Mouse (Mus musculus): ENCODE results near the gene Relt. TPM values are rescaled to one million over a fixed set of nuclear protein-coding genes. Genes with fewer than 3 reads are reported as not detected.
A peak's percentile ranks its signal among the peaks of the same experiment; 100 is the strongest.

Relt gene
- polyA plus RNA-seq, 1 experiment from 2014 or later = 1.8 TPM

- no peak for DNase-seq (ENCODE audit: low spot score)
- ATAC-seq (replicated peaks; ENCODE audit: insufficient number of reproducible peaks, low FRiP score, low TSS enrichment, low read depth) = no peak
- no peak overlapping the region for H3K4me3 ChIP-seq (ENCODE audit: low read depth, low read length)
- H3K27me3 ChIP-seq (ENCODE audit: control insufficient read depth, insufficient read depth, low read length) = no peaks in the 10 kb centered on the region
- 88% methylated on average over 7 of the region's 7 CpGs for WGBS
- no peaks in the 10 kb centered on the region for H3K9me3 ChIP-seq (replicated peaks; ENCODE audit: control insufficient read depth, low read length)
- H3K36me3 ChIP-seq (replicated peaks; ENCODE audit: control insufficient read depth, insufficient read depth, low read depth, low read length) = no peaks in the 10 kb centered on the region; the same call in 1 of the 2 replicates
- H3K4me2 ChIP-seq (ENCODE audit: low read depth, low read length) = no peak overlapping the region
- H3K9ac ChIP-seq (replicated peaks; ENCODE audit: low read length) = no peak overlapping the region
- H3K27ac ChIP-seq (replicated peaks; ENCODE audit: low read depth, low read length) = no peak overlapping the region
- H3K4me1 ChIP-seq (ENCODE audit: control insufficient read depth, insufficient read depth, low read length) = no peaks in the 10 kb centered on the region
Measured at GRCm38 (mm10) chr7:100835168-100835567, 28.1 kb downstream of the Relt start.

- H3K4me1 ChIP-seq (ENCODE audit: control insufficient read depth, insufficient read depth, low read length) = no peaks in the 10 kb centered on the region
- H3K36me3 ChIP-seq (replicated peaks; ENCODE audit: control insufficient read depth, insufficient read depth, low read depth, low read length) = no peaks in the 10 kb centered on the region; the same call in 1 of the 2 replicates
- WGBS = 96% methylated on average over 1 of the region's 1 CpGs
- ATAC-seq (replicated peaks; ENCODE audit: insufficient number of reproducible peaks, low FRiP score, low TSS enrichment, low read depth) = no peak
- no peaks in the 10 kb centered on the region for H3K27me3 ChIP-seq (ENCODE audit: control insufficient read depth, insufficient read depth, low read length)
- DNase-seq (ENCODE audit: low spot score) = no peak
- H3K4me3 ChIP-seq (ENCODE audit: low read depth, low read length) = no peak overlapping the region
- H3K4me2 ChIP-seq (ENCODE audit: low read depth, low read length) = no peak overlapping the region
- no peaks in the 10 kb centered on the region for H3K9me3 ChIP-seq (replicated peaks; ENCODE audit: control insufficient read depth, low read length)
- no peak overlapping the region for H3K27ac ChIP-seq (replicated peaks; ENCODE audit: low read depth, low read length)
- no peak overlapping the region for H3K9ac ChIP-seq (replicated peaks; ENCODE audit: low read length)
Measured at GRCm38 (mm10) chr7:100833859-100834258, 29.4 kb downstream of the Relt start.

- Histone ChIP-seq H3K27ac (replicated peaks; ENCODE audit: low read depth, low read length) (no peak overlapping the region), H3K27me3 (ENCODE audit: control insufficient read depth, insufficient read depth, low read length) (no peaks in the 10 kb centered on the region), H3K4me3 (ENCODE audit: low read depth, low read length) (no peak overlapping the region), H3K36me3 (replicated peaks; ENCODE audit: control insufficient read depth, insufficient read depth, low read depth, low read length) (no peaks in the 10 kb centered on the region), H3K9me3 (replicated peaks; ENCODE audit: control insufficient read depth, low read length) (no peaks in the 10 kb centered on the region), H3K4me2 (ENCODE audit: low read depth, low read length) (no peak overlapping the region), H3K4me1 (ENCODE audit: control insufficient read depth, insufficient read depth, low read length) (no peaks in the 10 kb centered on the region), H3K9ac (replicated peaks; ENCODE audit: low read length) (no peak overlapping the region)
- 92% methylated on average over 2 of the region's 2 CpGs for WGBS
- DNase-seq (ENCODE audit: low spot score) (no peak), ATAC-seq (replicated peaks; ENCODE audit: insufficient number of reproducible peaks, low FRiP score, low TSS enrichment, low read depth) (no peak)
Measured at GRCm38 (mm10) chr7:100828549-100828948, 34.7 kb downstream of the Relt start.

- Histone ChIP-seq H3K27ac (replicated peaks; ENCODE audit: low read depth, low read length) (no peak overlapping the region), H3K9ac (replicated peaks; ENCODE audit: low read length) (no peak overlapping the region), H3K27me3 (ENCODE audit: control insufficient read depth, insufficient read depth, low read length) (no peaks in the 10 kb centered on the region), H3K4me1 (ENCODE audit: control insufficient read depth, insufficient read depth, low read length) (no peaks in the 10 kb centered on the region), H3K4me3 (ENCODE audit: low read depth, low read length) (no peak overlapping the region), H3K9me3 (replicated peaks; ENCODE audit: control insufficient read depth, low read length) (no peaks in the 10 kb centered on the region), H3K36me3 (replicated peaks; ENCODE audit: control insufficient read depth, insufficient read depth, low read depth, low read length) (no peaks in the 10 kb centered on the region), H3K4me2 (ENCODE audit: low read depth, low read length) (no peak overlapping the region)
- DNase-seq (ENCODE audit: low spot score) (no peak), ATAC-seq (replicated peaks; ENCODE audit: insufficient number of reproducible peaks, low FRiP score, low TSS enrichment, low read depth) (no peak)
- WGBS = 97% methylated on average over 3 of the region's 3 CpGs
Measured at GRCm38 (mm10) chr7:100824661-100825060, 38.6 kb downstream of the Relt start.

GRCm38 (mm10) chr7:100818401-100819064 is 44.7 kb downstream of the Relt start:
- no peak overlapping the region for H3K9ac ChIP-seq (replicated peaks; ENCODE audit: low read length)
- H3K36me3 ChIP-seq (replicated peaks; ENCODE audit: control insufficient read depth, insufficient read depth, low read depth, low read length) = no peaks in the 10 kb centered on the region
- H3K4me3 ChIP-seq (ENCODE audit: low read depth, low read length) = no peak overlapping the region
- H3K9me3 ChIP-seq (replicated peaks; ENCODE audit: control insufficient read depth, low read length) = no peaks in the 10 kb centered on the region
- H3K4me2 ChIP-seq (ENCODE audit: low read depth, low read length) = no peak overlapping the region
- no peaks in the 10 kb centered on the region for H3K4me1 ChIP-seq (ENCODE audit: control insufficient read depth, insufficient read depth, low read length)
- DNase-seq (ENCODE audit: low spot score) (no peak), ATAC-seq (replicated peaks; ENCODE audit: insufficient number of reproducible peaks, low FRiP score, low TSS enrichment, low read depth) (no peak)
- no peaks in the 10 kb centered on the region for H3K27me3 ChIP-seq (ENCODE audit: control insufficient read depth, insufficient read depth, low read length)
- WGBS = 83% methylated on average over 4 of the region's 4 CpGs
- H3K27ac ChIP-seq (replicated peaks; ENCODE audit: low read depth, low read length) = no peak overlapping the region

GRCm38 (mm10) chr7:100817442-100817760 is 45.8 kb downstream of the Relt start:
- Histone ChIP-seq H3K4me1 (ENCODE audit: control insufficient read depth, insufficient read depth, low read length) (no peaks in the 10 kb centered on the region), H3K27me3 (ENCODE audit: control insufficient read depth, insufficient read depth, low read length) (no peaks in the 10 kb centered on the region), H3K9ac (replicated peaks; ENCODE audit: low read length) (no peak overlapping the region), H3K4me2 (ENCODE audit: low read depth, low read length) (no peak overlapping the region), H3K9me3 (replicated peaks; ENCODE audit: control insufficient read depth, low read length) (no peaks in the 10 kb centered on the region), H3K27ac (replicated peaks; ENCODE audit: low read depth, low read length) (no peak overlapping the region), H3K36me3 (replicated peaks; ENCODE audit: control insufficient read depth, insufficient read depth, low read depth, low read length) (no peaks in the 10 kb centered on the region), H3K4me3 (ENCODE audit: low read depth, low read length) (no peak overlapping the region)
- ATAC-seq (replicated peaks; ENCODE audit: insufficient number of reproducible peaks, low FRiP score, low TSS enrichment, low read depth) (no peak), DNase-seq (ENCODE audit: low spot score) (no peak)
- 72% methylated on average over 2 of the region's 2 CpGs for WGBS

GRCm38 (mm10) chr7:100816759-100817441 is 46.3 kb downstream of the Relt start:
- no peak overlapping the region for H3K4me2 ChIP-seq (ENCODE audit: low read depth, low read length)
- H3K4me3 ChIP-seq (ENCODE audit: low read depth, low read length) = no peak overlapping the region
- no peaks in the 10 kb centered on the region for H3K9me3 ChIP-seq (replicated peaks; ENCODE audit: control insufficient read depth, low read length)
- no peak overlapping the region for H3K27ac ChIP-seq (replicated peaks; ENCODE audit: low read depth, low read length)
- H3K9ac ChIP-seq (replicated peaks; ENCODE audit: low read length) = no peak overlapping the region
- DNase-seq (ENCODE audit: low spot score) (no peak), ATAC-seq (replicated peaks; ENCODE audit: insufficient number of reproducible peaks, low FRiP score, low TSS enrichment, low read depth) (no peak)
- 67% methylated on average over 6 of the region's 6 CpGs for WGBS
- no peaks in the 10 kb centered on the region for H3K36me3 ChIP-seq (replicated peaks; ENCODE audit: control insufficient read depth, insufficient read depth, low read depth, low read length)
- H3K4me1 ChIP-seq (ENCODE audit: control insufficient read depth, insufficient read depth, low read length) = no peaks in the 10 kb centered on the region
- no peaks in the 10 kb centered on the region for H3K27me3 ChIP-seq (ENCODE audit: control insufficient read depth, insufficient read depth, low read length)

- H3K4me2 ChIP-seq (ENCODE audit: low read depth, low read length) = no peak overlapping the region
- no peaks in the 10 kb centered on the region for H3K36me3 ChIP-seq (replicated peaks; ENCODE audit: control insufficient read depth, insufficient read depth, low read depth, low read length)
- H3K27me3 ChIP-seq (ENCODE audit: control insufficient read depth, insufficient read depth, low read length) = no peaks in the 10 kb centered on the region
- no peak overlapping the region for H3K9ac ChIP-seq (replicated peaks; ENCODE audit: low read length)
- no peak overlapping the region for H3K4me3 ChIP-seq (ENCODE audit: low read depth, low read length)
- H3K27ac ChIP-seq (replicated peaks; ENCODE audit: low read depth, low read length) = no peak overlapping the region
- H3K9me3 ChIP-seq (replicated peaks; ENCODE audit: control insufficient read depth, low read length) = no peaks in the 10 kb centered on the region
- no peaks in the 10 kb centered on the region for H3K4me1 ChIP-seq (ENCODE audit: control insufficient read depth, insufficient read depth, low read length)
- peak; percentile 29; the same call in 1 of the 2 replicates for ATAC-seq (replicated peaks; ENCODE audit: insufficient number of reproducible peaks, low FRiP score, low TSS enrichment, low read depth)
- 55% methylated on average over 8 of the region's 8 CpGs for WGBS
- DNase-seq (ENCODE audit: low spot score) = peak; percentile 28
Measured at GRCm38 (mm10) chr7:100815900-100816570, 47.2 kb downstream of the Relt start.

All from embryonic facial prominence, embryonic 11.5 days (tissue).